Mouse (Mus musculus): ENCODE measurements around the gene Pcolce. TPM values are rescaled to one million over a fixed set of nuclear protein-coding genes. Genes with fewer than 3 reads are reported as not detected.

Gene Pcolce
- polyA plus RNA-seq (2015; fragmentation: Nextera tagmentation; extraction: Ambion mirVana) = 237 and 321 TPM in 2 replicates

GRCm38 (mm10) chr5:137613550-137613949 lies at the start of gene Pcolce:
Gene Pcolce (minus strand): TSS chr5:137613784.

GRCm38 (mm10) chr5:137645652-137646091 lies 32.1 kb upstream of the Pcolce start, which contains the start of gene Irs3:
Gene Irs3 (minus strand): TSS chr5:137645714.

GRCm38 (mm10) chr5:137641054-137641453 lies 27.5 kb upstream of the Pcolce start, which contains the start of gene Sap25:
Gene Sap25 (plus strand): TSS chr5:137641334.

GRCm38 (mm10) chr5:137628498-137629305 lies 15.1 kb upstream of the Pcolce start, which contains the start of the genes Fbxo24, Lrch4 and Gm20605:
Gene Fbxo24 (minus strand): TSS chr5:137629002.
Gene Lrch4 (plus strand): TSS chr5:137629121.
Gene Gm20605 (plus strand): TSS chr5:137629175.

GRCm38 (mm10) chr5:137600619-137601364 lies 12.8 kb downstream of the Pcolce start, which contains the start of gene Mospd3:
Gene Mospd3 (minus strand): TSS chr5:137601058.

GRCm38 (mm10) chr5:137569665-137570064 lies 43.9 kb downstream of the Pcolce start, which contains the start of gene Tfr2:
Gene Tfr2 (plus strand): TSS chr5:137569840.

Other genes starting within 250 kb of the Pcolce start
- gene Zan, start 136.7 kb downstream of the Pcolce start, polyA plus RNA-seq (2015; fragmentation: Nextera tagmentation; extraction: Ambion mirVana) = 0.11 and 0.18 TPM in 2 replicates
- gene Pop7, start 111.3 kb downstream of the Pcolce start, polyA plus RNA-seq (2015; fragmentation: Nextera tagmentation; extraction: Ambion mirVana) = 29.4 and 30.6 TPM in 2 replicates
- 6.7 and 7.4 TPM in 2 replicates for gene Gigyf1, start 95.2 kb downstream of the Pcolce start, polyA plus RNA-seq (2015; fragmentation: Nextera tagmentation; extraction: Ambion mirVana)
- gene Epo, start 80.5 kb downstream of the Pcolce start, polyA plus RNA-seq (2015; fragmentation: Nextera tagmentation; extraction: Ambion mirVana) = not detected in 2 replicates
- gene Gnb2, start 80.3 kb downstream of the Pcolce start, polyA plus RNA-seq (2015; fragmentation: Nextera tagmentation; extraction: Ambion mirVana) = 242 and 289 TPM in 2 replicates
- not detected in 2 replicates for gene Actl6b, start 60.3 kb downstream of the Pcolce start, polyA plus RNA-seq (2015; fragmentation: Nextera tagmentation; extraction: Ambion mirVana)
- gene Tfr2, start 43.9 kb downstream of the Pcolce start, polyA plus RNA-seq (2015; fragmentation: Nextera tagmentation; extraction: Ambion mirVana) = 0.33 and 0.40 TPM in 2 replicates
- gene Mospd3, start 12.7 kb downstream of the Pcolce start, polyA plus RNA-seq (2015; fragmentation: Nextera tagmentation; extraction: Ambion mirVana) = 22.7 and 27.7 TPM in 2 replicates
- gene Fbxo24, start 15.2 kb upstream of the Pcolce start, polyA plus RNA-seq (2015; fragmentation: Nextera tagmentation; extraction: Ambion mirVana) = 0.21 and 0.44 TPM in 2 replicates
- 17.9 and 19.9 TPM in 2 replicates for gene Lrch4, start 15.3 kb upstream of the Pcolce start, polyA plus RNA-seq (2015; fragmentation: Nextera tagmentation; extraction: Ambion mirVana)
- gene Gm20605, start 15.4 kb upstream of the Pcolce start, polyA plus RNA-seq (2015; fragmentation: Nextera tagmentation; extraction: Ambion mirVana) = 3.1 and 4.4 TPM in 2 replicates
- 2.5 and 3.3 TPM in 2 replicates for gene Sap25, start 27.6 kb upstream of the Pcolce start, polyA plus RNA-seq (2015; fragmentation: Nextera tagmentation; extraction: Ambion mirVana)
- gene Irs3, start 31.9 kb upstream of the Pcolce start, polyA plus RNA-seq (2015; fragmentation: Nextera tagmentation; extraction: Ambion mirVana) = 0.81 and 3.8 TPM in 2 replicates
- 4.1 and 7.5 TPM in 2 replicates for gene Agfg2, start 70.9 kb upstream of the Pcolce start, polyA plus RNA-seq (2015; fragmentation: Nextera tagmentation; extraction: Ambion mirVana)
- gene Nyap1, start 127.8 kb upstream of the Pcolce start, polyA plus RNA-seq (2015; fragmentation: Nextera tagmentation; extraction: Ambion mirVana) = 0.17 and 0.22 TPM in 2 replicates
- 150 and 163 TPM in 2 replicates for gene Tsc22d4, start 131.9 kb upstream of the Pcolce start, polyA plus RNA-seq (2015; fragmentation: Nextera tagmentation; extraction: Ambion mirVana)
- gene Ppp1r35, start 165.1 kb upstream of the Pcolce start, polyA plus RNA-seq (2015; fragmentation: Nextera tagmentation; extraction: Ambion mirVana) = 13.6 and 19.4 TPM in 2 replicates
- 5.2 and 7.2 TPM in 2 replicates for gene Mepce, start 173.9 kb upstream of the Pcolce start, polyA plus RNA-seq (2015; fragmentation: Nextera tagmentation; extraction: Ambion mirVana)
- 6.5 and 7.4 TPM in 2 replicates for gene Zcwpw1, start 174.0 kb upstream of the Pcolce start, polyA plus RNA-seq (2015; fragmentation: Nextera tagmentation; extraction: Ambion mirVana)
- 2.2 and 3.2 TPM in 2 replicates for gene Pilra, start 222.5 kb upstream of the Pcolce start, polyA plus RNA-seq (2015; fragmentation: Nextera tagmentation; extraction: Ambion mirVana)
- gene Pilrb1, start 244.3 kb upstream of the Pcolce start, polyA plus RNA-seq (2015; fragmentation: Nextera tagmentation; extraction: Ambion mirVana) = 0.94 and 1.7 TPM in 2 replicates

Measured in skeletal muscle tissue, postnatal 0 days (tissue).